Mouse (Mus musculus) MEL-GATA-1-ER (cell line): ENCODE measurements at regions not wholly inside any gene's neighbourhood (a gene's known extent, or its start where the extent isn't known, plus 50 kb on each side); places are given as distances from the start of the nearest gene placed in this dataset.

ENCODE experiments used
- DNase-seq: peaks from one replicate; pipeline ENCODE4 v3.0.0-alpha.2; 2012; ENCODE audit warnings: low read depth; ENCODE audit errors: extremely low read depth

- DNase-seq = no peak
Observed at GRCm38 (mm10) chr6:26033392-26033791, 224.3 kb upstream of the Pot1a start.

GRCm38 (mm10) chr6:26015388-26015787, 206.3 kb upstream of the Pot1a start:
- no peak for DNase-seq

- DNase-seq = no peak
Observed at GRCm38 (mm10) chr6:25994044-25994443, 185.0 kb upstream of the Pot1a start.

GRCm38 (mm10) chr6:25978171-25978847, 169.3 kb upstream of the Pot1a start:
- no peak for DNase-seq

GRCm38 (mm10) chr6:25965452-25965851, 156.4 kb upstream of the Pot1a start:
- no peak for DNase-seq

- DNase-seq = peak; percentile 98
Observed at GRCm38 (mm10) chr6:25931148-25931553, 122.1 kb upstream of the Pot1a start.

GRCm38 (mm10) chr6:25917852-25918465, 108.9 kb upstream of the Pot1a start:
- DNase-seq = no peak

GRCm38 (mm10) chr6:25914122-25914521, 105.1 kb upstream of the Pot1a start:
- DNase-seq = no peak

- DNase-seq = no peak
Observed at GRCm38 (mm10) chr6:25899944-25900343, 90.9 kb upstream of the Pot1a start.

- DNase-seq = no peak
Observed at GRCm38 (mm10) chr6:25894454-25895250, 85.6 kb upstream of the Pot1a start.

GRCm38 (mm10) chr6:25867922-25868321, 58.9 kb upstream of the Pot1a start:
- no peak for DNase-seq
